Mouse (Mus musculus): ENCODE measurements around the gene Nubp2.
A peak's percentile ranks its signal among the peaks of the same experiment; 100 is the strongest.

The Nubp2 gene

GRCm38 (mm10) chr17:24894061-24894994 lies 8.2 kb upstream of the Nubp2 start:
- no peak for DNase-seq (ENCODE audit: low spot score in 2 of 2)

- DNase-seq (ENCODE audit: low spot score in 2 of 2), result no peak
Observed at GRCm38 (mm10) chr17:24893276-24893675, 7.1 kb upstream of the Nubp2 start.

DNA sequence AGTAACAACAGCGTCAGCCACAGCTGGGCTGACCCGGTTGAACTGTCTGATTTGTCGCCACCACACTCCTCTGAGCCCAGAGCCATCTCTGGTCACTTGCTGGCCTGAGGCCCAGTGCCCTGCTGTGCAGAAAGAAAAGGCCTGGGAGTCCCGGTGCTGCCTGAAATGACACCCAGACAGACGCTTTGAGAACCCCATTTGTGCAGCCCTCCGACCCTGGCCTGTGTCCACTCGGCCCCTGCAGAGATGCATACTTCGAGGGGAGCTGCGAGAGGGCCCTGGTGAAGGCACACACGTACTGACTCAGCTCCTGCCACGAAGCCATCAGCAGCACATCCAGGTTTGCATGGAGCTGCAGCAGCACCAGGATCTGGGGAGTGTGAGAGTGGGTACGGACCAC lies 6.6 kb upstream of the Nubp2 start:
- no peak for DNase-seq (ENCODE audit: low spot score in 2 of 2)

- DNase-seq (ENCODE audit: low spot score in 2 of 2), result no peak
Observed at GRCm38 (mm10) chr17:24891321-24891720, 5.2 kb upstream of the Nubp2 start.

DNA sequence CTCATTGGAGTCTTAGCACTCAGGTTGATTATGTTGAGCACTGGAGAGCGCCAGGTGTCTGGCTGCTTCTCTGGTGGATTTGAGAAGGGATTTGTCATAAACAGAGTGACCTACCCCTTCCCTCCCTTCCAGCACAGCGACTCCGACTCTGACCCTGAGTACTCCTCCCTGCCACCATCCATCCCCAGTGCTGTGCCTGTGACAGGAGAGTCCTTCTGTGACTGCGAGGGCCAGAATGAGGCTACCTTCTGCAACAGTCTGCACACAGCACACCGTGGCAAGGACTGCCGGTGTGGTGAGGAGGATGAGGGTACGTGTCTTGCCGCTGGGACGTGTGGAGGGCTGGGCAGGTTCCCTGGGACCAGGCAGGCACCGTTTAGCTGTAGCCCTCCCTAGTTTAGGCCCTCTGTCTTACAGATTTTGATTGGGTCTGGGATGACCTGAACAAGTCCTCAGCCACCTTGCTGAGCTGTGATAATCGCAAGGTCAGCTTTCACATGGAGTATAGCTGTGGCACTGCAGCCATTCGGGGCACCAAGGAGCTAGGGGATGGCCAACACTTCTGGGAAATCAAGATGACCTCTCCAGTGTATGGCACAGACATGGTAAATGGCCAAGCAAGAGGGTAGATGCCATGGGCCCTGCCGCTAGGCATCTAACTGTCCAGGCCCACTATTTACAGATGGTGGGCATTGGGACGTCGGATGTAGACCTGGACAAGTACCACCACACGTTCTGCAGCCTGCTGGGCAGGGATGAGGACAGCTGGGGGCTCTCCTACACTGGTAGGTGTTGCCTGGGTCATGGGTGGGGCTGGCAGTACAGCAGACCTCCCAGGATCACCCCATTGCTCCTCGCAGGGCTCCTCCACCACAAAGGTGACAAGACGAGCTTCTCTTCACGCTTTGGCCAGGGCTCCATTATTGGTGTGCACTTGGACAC lies 4.3 kb upstream of the Nubp2 start:
- DNase-seq (ENCODE audit: low spot score in 2 of 2), result no peak

DNA sequence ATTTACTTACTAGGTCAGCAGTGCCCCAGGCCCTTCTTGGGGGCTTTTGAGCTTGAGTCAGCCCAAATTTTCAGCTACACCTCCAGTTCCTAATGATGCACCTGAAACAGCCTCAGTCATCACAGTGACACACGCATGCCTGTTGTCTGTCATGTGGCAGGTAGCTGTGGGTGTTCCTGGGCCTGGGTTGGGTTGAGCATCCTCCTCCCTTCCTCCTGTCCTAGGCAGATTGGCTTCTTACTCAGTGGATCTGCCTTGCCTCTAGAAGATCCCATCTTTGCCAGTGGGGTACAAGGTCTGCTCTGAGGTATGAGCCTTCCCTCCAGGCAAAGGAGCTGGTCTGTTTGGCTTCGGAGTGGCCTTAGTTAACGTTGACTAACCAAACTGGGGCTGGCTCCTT lies 2.7 kb upstream of the Nubp2 start:
- no peak for DNase-seq (ENCODE audit: low spot score in 2 of 2)

- DNase-seq (ENCODE audit: low spot score in 2 of 2), result no peak
Observed at GRCm38 (mm10) chr17:24887291-24888080, 1.3 kb upstream of the Nubp2 start.

DNA sequence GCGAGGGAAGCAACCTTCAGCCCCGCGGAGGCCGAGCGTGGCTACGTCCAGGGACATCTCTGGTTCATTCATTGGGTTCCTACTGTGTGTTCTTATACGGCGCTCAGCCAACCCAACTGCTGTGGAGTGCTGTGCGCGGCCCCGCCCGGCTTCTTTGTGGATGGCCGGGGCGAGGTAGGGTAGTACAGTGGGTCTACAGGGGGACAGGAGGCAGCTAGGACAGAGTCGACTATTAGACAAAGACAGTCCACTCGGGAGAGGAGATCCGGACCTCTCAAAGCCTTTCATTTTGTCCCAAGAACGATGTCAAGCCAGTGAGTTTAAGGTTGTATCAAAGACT lies 753 bp upstream of the Nubp2 start:
- no peak for DNase-seq (ENCODE audit: low spot score in 2 of 2)

GRCm38 (mm10) chr17:24885356-24886133 lies 604 bp downstream of the Nubp2 start:
- peak in 1 of 2 experiments; percentile 30 for DNase-seq (ENCODE audit: low spot score in 2 of 2)

DNA sequence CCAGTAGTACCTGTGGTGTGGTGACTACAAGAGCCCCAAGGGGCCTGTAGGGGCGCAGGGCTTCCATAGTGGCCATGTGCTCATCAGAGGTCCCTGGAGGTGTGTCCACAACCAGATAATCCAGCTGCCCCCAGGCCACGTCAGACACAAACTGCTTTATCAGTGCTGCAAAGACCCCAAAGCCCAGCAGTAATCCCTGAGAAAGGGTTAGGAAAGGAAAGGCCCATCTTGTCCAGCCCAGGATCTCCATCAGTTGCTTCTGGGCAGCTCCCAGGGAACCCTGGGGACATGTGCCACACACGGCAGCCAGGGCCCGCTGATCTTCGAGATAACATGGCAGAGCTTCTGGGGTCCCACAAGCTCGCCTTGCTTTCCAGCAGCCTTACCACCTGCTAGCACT lies 1.8 kb downstream of the Nubp2 start:
- no peak for DNase-seq (ENCODE audit: low spot score in 2 of 2)

DNA sequence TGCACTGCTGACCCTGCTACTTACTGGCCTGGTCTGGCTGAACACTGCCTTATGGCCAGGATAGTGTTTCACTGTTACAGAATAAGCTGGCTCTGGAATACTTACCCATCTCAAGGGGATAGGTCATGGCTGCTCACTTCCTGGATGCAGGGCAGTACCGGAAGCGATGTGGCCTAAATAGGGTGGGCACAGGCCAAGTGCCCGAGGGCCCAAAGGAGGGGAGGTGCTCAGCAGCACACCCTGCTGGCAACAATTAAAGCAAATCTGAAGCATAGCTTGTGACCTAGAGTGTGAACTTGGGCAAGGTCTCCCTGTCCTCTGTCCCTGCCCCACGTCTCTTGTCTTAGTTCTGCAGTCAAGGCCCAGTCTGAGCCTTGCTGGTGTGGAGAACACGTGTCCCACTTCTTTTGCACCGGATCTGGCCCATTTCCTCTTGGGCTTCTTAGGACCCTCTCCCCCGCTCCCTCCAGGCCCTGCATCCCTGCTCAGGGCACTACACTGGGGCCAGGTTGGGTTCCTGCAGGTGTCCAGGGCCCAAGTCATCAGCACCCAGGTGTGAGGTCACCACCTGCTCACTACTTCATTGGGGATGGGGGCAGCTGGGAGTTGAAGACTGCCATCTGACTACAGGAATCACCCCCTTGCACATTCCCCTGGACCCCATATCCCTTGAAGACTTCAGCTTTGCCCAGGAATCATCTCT lies 4.3 kb downstream of the Nubp2 start:
- DNase-seq (ENCODE audit: low spot score in 2 of 2), result peak in 1 of 2 experiments; percentile 27

DNA sequence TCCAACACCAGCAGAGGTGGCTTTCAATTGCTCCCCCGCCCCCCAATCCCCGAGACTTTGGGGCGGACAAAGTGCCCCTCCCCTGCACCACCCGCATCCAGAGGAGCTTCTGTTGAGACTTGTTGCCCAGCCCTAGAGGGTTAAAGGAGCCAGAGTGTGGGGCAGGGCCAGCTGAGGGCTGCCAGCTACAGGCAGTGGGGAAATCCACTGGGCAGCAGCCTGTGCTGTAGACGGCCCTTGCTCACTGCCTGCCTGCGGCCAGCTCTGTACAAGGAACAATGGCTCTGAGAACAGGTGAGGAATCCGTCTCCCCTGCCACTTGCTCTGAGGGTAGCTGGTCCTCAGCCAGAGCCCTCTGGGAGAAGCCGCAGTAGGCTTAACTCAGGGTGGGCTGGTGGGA lies 7.6 kb downstream of the Nubp2 start:
- no peak for DNase-seq (ENCODE audit: low spot score in 2 of 2)

DNA sequence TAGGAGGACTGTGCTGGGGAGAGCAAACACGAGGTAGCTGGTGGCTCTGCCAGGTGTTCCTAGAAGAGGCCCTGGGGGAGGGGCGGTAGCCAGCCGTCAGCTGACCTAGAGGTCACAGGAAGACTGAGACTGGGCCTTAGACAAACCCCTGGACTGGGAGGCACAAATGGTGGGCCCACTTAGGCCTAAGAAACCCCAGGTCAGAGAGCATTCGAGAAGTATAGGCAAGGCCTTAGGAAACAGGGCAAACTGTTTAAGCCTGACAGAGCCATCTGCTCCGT lies 8.1 kb downstream of the Nubp2 start:
- DNase-seq (ENCODE audit: low spot score in 2 of 2), result no peak

DNA sequence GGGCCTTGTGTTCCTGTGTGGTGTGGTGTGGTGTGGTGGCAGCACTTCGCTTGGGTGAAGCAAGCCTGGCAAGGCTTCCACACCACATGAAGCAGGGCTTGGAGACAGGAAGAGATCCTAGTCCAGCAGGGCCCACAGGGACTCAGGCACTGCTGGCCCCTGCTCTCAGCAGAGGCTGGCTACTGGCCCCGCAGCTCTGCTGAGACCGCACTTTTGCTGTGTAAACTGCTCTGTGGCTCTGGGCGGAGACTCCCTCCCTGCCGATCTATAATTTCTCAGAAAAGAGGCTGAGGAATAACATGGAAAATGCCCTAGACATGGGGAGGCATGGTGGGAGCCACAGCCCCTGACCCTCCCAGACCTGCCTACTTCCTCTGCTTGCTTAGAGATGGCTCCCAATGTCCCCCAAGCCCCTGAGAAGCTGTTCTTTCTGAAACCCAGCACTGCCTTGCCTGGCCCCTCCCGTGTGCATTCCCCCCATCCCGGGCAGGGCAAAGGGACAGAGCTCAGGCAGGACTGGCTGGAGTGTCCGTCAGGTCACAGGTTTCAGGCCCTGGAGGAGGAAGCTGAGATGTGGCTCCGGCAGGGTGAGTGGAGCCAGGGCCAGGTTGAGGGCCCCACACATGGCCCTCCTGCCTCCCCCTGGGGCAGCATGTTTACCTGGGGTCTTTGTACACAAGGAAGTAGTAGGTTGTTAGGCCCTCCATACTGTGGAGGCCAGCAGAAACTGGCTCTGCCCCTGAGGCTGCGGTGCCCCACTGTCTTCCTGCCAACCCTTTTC lies 8.6 kb downstream of the Nubp2 start:
- no peak for DNase-seq (ENCODE audit: low spot score in 2 of 2)

GRCm38 (mm10) chr17:24874989-24875388 lies 11.2 kb downstream of the Nubp2 start:
- DNase-seq (ENCODE audit: low spot score in 2 of 2), result no peak

DNA sequence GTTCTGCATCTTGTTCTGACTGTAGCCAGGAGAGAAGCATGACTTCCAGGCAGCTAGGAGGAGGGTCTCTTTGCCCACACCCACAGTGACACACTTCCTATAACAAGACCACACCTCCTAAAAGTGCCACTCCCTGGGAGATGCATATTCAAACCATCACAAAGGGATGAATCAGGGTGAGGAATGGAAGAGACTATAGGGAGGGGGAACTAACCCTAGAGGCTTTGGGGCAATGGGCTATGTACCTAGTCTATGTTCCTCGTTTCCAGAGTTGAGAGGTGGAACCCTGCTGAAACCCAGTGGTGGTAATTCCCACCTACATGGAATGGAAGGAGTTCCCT lies 11.8 kb downstream of the Nubp2 start:
- no peak for DNase-seq (ENCODE audit: low spot score in 2 of 2)

DNA sequence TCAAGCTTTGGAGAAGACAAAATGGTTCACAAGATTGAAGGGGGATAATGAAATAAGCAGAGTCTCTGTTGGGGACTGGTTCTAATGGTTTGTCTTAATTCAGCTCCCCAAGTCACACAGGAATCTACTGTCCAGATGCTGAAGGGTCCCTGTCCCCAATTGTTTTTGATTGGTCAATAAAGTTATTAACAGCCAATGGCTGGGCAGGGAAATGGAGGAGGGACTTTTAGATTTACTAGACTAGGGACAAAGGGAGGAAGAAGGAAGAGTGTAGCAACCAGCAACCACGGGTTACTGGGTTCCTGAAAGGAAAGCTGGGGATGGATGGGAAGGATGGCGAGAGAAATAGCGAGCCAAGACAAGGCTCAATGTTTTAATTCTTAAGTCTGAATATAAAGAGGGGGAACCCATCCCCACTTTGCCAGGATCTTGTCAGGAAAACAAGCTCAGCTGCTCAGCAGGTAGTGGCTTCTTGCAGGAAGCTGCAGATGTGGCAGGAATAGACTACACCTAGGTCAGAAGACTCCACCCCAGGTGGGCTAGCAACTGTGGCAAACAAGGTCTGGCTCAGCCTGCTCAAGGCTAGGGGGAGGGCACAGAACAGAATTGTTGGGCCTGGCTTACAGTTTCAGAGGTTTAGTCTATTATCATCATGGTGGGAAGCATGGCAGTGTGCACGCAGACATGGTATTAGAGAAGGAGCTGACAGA lies 12.3 kb downstream of the Nubp2 start:
- no peak for DNase-seq (ENCODE audit: low spot score in 2 of 2)

DNA sequence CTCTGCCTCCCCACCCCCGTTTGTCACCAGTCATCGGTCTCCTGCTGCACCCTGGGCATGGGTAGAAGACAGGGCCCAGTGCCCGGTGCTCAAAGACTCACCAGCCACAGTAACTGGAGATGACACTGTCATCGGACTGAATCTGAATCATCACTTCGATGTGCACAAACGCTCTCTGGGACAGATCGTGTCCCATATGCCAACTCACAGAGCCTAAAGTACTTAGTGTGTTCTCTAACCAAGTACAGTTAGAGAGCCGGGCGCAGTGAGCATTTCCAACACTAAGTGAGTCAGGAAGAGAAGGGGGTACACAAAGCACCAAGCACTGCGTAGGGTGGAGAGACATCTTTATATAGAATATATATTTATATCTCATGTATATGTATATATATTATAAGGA lies 18.2 kb downstream of the Nubp2 start:
- no peak for DNase-seq (ENCODE audit: low spot score in 2 of 2)

DNA sequence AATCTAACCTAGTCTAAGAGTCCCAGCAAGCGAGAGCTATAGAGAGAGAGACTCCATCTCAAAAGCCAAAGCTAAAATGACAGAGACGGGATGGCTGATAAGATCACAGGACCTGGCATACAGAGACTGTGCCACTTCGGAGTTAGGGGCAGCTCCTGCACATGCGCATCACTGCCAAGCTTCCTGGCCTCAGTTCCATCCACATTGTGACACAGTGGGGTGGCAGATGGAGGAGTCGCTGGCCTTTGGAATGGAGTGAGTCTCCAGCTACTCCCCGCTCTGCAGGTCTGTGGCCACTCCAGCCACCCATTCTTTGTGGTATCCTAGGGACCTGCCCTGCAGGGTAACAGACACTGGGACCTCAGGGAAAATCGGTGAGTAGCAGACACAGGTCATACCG lies 20.4 kb downstream of the Nubp2 start, which contains the start of gene Igfals:
Gene Igfals, plus strand, starts transcription at position 222 of the 400 bp plus-strand sequence.
- DNase-seq (ENCODE audit: low spot score in 2 of 2), result no peak

Measured in frontal cortex, postnatal 10 days (tissue).